Mouse (Mus musculus) skeletal muscle tissue, postnatal 0 days (tissue): ENCODE results near the gene Olfr71. TPM values are rescaled to one million over a fixed set of nuclear protein-coding genes. Genes with fewer than 3 reads are reported as not detected.

ENCODE experiments used
- polyA plus RNA-seq: library from polyadenylated mRNA; unstranded; fragments of >200 nt; fragmentation: Nextera tagmentation; extraction: Ambion mirVana; gene quantifications from 2 replicates; pipeline ENCODE4 v1.2.1, GENCODE M21; 2015

The Olfr71 gene
- polyA plus RNA-seq, result not detected in 2 replicates

DNA sequence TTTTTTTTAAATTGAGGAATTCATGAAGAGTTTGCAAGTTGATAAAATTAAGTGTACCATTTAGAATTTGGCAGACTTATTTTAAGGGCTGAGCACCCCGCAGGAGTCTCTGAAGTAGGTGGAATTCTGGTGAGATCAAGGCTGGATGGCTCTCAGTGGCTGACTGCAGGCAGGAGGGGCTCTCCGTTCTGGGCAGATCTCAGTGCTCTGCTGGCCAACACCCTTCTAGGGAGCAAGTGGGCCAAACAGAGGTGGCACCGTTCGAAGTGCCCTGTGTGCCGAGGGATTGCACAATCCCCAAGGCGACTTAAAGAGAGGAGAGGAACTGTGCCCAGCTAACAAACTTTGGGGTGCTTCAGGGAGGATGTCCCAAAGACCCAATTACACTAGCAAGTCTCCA lies at the start of gene Olfr71:
Olfr71 (minus strand) TSS at position 387 of the 400 bp plus-strand sequence.

GRCm38 (mm10) chr4:43729794-43730550 lies 19.9 kb upstream of the Olfr71 start, which contains the start of gene Spaar:
Gene Spaar (plus strand): TSS chr4:43730034.

GRCm38 (mm10) chr4:43726995-43727394 lies 16.9 kb upstream of the Olfr71 start, which contains the start of gene Hrct1:
Gene Hrct1 (plus strand): TSS chr4:43727188.

DNA sequence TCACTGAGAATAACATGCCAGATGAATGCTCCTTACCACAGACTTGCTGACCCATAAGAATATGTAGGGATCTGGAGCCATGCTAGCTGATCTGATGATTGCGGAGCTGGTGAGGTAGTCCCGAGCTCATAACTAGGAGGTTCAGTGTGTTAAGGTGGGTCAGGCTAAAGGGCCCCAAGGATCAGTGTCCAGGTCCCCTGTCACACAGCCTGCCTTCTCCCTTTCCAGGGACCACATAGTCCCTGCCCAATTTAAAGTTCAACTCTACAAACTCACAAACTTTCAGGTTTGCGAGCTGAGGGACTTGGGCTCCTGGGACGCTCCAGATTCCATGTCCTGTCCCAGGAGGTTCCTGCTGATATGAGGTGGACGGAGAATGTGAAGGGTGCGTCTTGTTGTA lies 9.3 kb downstream of the Olfr71 start, which contains the start of gene Olfr70:
Olfr70 (minus strand) TSS at position 101 of the 400 bp plus-strand sequence.

DNA sequence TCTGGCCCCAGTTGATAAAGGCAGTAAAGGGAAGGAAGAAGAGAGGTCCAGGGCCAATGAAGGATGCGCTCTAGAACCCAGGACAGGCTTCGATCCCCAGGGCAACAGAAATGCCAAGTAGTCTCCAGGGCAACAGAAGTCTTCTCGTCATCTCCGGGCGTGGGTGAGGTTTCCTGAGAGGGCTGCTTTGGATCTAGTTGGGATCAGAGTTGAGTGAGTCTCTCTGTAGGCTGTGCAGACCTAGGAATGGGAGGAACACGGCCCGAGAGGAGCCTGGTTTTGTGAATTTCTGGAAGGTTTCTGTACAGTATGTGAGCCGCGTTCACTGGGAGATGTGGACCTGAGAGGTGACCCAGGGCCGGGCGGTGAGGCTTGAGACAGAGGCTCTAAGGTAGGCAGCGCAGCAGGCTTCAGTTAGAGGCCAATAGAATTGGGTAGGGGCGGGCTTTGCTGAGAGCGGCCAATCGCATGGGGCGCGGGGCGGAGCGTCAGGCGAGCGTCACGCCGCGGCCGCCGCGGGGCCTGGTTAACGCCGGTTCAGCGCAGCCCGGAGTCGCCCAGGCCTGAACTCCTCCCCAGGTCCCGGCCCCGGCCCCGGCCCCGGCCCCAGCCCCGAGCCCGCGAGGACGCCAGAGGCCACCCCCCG lies 41.1 kb downstream of the Olfr71 start, which contains the start of the genes Tmem8b and Fam221b:
Tmem8b (plus strand) TSS at position 190 of the 646 bp plus-strand sequence.
Fam221b (minus strand) TSS at position 364 of the 646 bp plus-strand sequence.

DNA sequence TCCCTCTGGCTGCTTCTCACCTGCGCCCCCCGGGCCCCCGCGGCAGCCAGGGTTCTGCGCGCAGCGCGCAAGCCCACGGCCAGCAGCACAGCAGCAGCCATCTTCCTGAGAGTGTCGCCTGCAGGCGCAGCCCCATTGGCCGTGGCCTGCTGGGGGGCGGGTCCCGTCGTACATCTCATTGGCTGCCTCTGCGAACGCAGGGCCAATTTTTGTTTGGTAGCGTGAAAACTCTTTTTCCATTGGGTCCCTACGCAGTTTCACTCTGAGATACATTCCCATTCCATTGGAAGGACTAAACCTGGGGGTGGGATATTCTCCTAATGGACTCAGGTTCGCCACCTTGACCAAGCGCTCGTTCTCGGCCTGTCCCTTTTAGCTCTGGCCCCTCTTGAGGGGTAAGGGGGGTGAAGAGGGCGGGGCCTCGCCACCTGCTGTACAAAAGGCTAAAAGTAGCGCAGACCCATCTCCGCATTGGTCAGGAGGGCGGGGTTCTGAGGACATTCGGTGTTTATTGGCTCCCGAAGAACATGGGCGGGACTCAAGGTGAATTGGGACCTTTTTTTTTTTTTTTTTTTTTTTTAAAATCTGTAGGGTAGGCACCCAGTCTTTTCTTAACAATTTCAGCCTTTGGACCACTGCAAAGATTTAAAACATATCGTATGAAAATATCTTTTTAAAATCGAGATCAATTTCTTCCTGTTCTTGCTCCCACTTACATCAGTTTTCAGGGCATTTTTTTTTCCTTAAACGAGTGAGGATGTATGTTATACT lies 53.5 kb downstream of the Olfr71 start, which contains the start of gene Hint2:
Hint2 (minus strand) TSS at position 128 of the 771 bp plus-strand sequence.

Other genes with a start within 250 kb of the Olfr71 start
- not detected in 2 replicates for gene Sit1, start 226.5 kb downstream of the Olfr71 start, polyA plus RNA-seq
- gene Ccdc107, start 217.4 kb downstream of the Olfr71 start, polyA plus RNA-seq, result 56.6 and 56.9 TPM in 2 replicates
- 7.0 and 7.9 TPM in 2 replicates for gene Arhgef39, start 210.6 kb downstream of the Olfr71 start, polyA plus RNA-seq
- 0.59 and 0.61 TPM in 2 replicates for gene Car9, start 203.3 kb downstream of the Olfr71 start, polyA plus RNA-seq
- 10,111 and 10,503 TPM in 2 replicates for gene Tpm2, start 186.5 kb downstream of the Olfr71 start, polyA plus RNA-seq
- 73.8 and 82.0 TPM in 2 replicates for gene Creb3, start 147.9 kb downstream of the Olfr71 start, polyA plus RNA-seq
- 49.9 and 55.4 TPM in 2 replicates for gene Tln1, start 147.6 kb downstream of the Olfr71 start, polyA plus RNA-seq
- gene Rgp1, start 131.5 kb downstream of the Olfr71 start, polyA plus RNA-seq, result 10.9 and 16.0 TPM in 2 replicates
- gene Gba2, start 131.4 kb downstream of the Olfr71 start, polyA plus RNA-seq, result 10.1 and 10.5 TPM in 2 replicates
- gene Msmp, start 125.8 kb downstream of the Olfr71 start, polyA plus RNA-seq, result 0.72 and 0.85 TPM in 2 replicates
- gene Npr2, start 78.3 kb downstream of the Olfr71 start, polyA plus RNA-seq, result 11.0 and 11.8 TPM in 2 replicates
- 0.16 TPM in 1 of 2 replicates, not detected in the other for gene Spag8, start 56.7 kb downstream of the Olfr71 start, polyA plus RNA-seq
- gene Hint2, start 53.8 kb downstream of the Olfr71 start, polyA plus RNA-seq, result 205 and 218 TPM in 2 replicates
- 3.4 and 4.4 TPM in 2 replicates for gene Tmem8b, start 41.3 kb downstream of the Olfr71 start, polyA plus RNA-seq
- gene Fam221b, start 41.1 kb downstream of the Olfr71 start, polyA plus RNA-seq, result 3.3 and 4.2 TPM in 2 replicates
- not detected in 2 replicates for gene Olfr70, start 9.4 kb downstream of the Olfr71 start, polyA plus RNA-seq
- gene Hrct1, start 16.9 kb upstream of the Olfr71 start, polyA plus RNA-seq, result 5.8 and 8.3 TPM in 2 replicates
- gene Spaar, start 19.8 kb upstream of the Olfr71 start, polyA plus RNA-seq, result 1.2 and 1.4 TPM in 2 replicates
- not detected in 2 replicates for gene Olfr159, start 60.8 kb upstream of the Olfr71 start, polyA plus RNA-seq
- not detected in 2 replicates for gene Olfr156, start 113.6 kb upstream of the Olfr71 start, polyA plus RNA-seq
- gene Olfr157, start 129.9 kb upstream of the Olfr71 start, polyA plus RNA-seq, result not detected in 2 replicates
- not detected in 2 replicates for gene Olfr155, start 141.3 kb upstream of the Olfr71 start, polyA plus RNA-seq
- 10.0 and 10.3 TPM in 2 replicates for gene Reck, start 165.3 kb upstream of the Olfr71 start, polyA plus RNA-seq
- gene Glipr2, start 247.1 kb upstream of the Olfr71 start, polyA plus RNA-seq, result 67.6 and 79.1 TPM in 2 replicates